In the genomic region with DNA sequence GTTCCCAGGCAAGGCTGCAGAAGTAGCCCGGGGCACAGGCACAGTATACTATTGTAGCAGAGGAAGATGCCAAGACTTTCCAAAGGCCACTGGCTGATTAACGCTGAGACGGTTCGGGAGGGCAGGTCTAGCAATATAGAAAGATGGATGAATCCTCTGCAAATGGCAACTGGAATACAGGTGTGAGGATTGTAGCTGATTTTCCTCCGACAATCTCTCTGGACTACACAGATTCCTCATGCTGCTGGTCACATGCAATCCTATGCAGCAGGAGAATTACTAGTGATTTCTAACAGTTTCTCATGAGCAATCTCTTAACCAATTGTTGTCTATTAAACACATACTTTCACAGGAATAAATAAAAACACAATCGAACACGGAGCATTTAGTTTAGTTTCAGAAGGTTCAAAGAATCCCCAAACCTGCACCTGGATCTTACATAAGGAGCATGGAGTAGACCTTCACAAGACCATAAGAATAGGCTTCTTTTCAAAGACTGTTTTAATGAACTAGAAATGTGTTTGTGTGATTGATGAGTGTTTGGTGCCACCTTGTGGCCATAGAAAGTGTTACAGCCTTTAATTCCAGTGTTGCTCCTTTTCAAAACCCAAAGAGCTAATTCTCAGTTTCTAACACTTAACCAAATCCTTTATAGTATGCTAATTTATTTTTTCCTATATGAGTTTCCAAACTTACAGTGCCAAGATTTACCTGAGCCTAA, we compare ENCODE assay signal across 8 mouse cellular contexts.
DNase-seq lines count a peak whose midpoint lies in the region; ATAC-seq lines count a peak whose summit lies in the region.

No protein-coding gene starts in this region.

- no peaks in the 10 kb centered on the region for H3K4me1 ChIP-seq in limb, embryonic 10.5 days

- H3K27me3 ChIP-seq in limb, embryonic 10.5 days (ENCODE audit: low read depth, poor library complexity, severe bottlenecking), result no peaks in the 10 kb centered on the region

- 69% methylated on average over 7 of the region's 7 CpGs for WGBS in limb, embryonic 10.5 days

- ATAC-seq in megakaryocyte, adult 5-6 weeks (ENCODE audit: poor library complexity, severe bottlenecking), result no peak

- no peaks in the 10 kb centered on the region for H3K9me3 ChIP-seq in limb, embryonic 10.5 days (replicated peaks)

- no peak overlapping the region for H3K4me3 ChIP-seq in limb, embryonic 10.5 days

- DNase-seq in ovary, postnatal 14 days (ENCODE audit: low spot score), result peak; percentile 27
- no peak for DNase-seq in ovary, postnatal 10 days (ENCODE audit: low spot score)
- peak; percentile 5 for DNase-seq in adrenal gland, postnatal 25 days
- peak; percentile 36 for DNase-seq in embryo, embryonic 11.5 days (ENCODE audit: low read depth, low spot score)
- peak; percentile 61 for DNase-seq in hindlimb bud, embryonic 11.5 days (ENCODE audit: extremely low spot score, low read depth, low spot score)
- peak; percentile 53 for DNase-seq in limb, embryonic 10.5 days (ENCODE audit: low spot score)
- peak; percentile 80 for DNase-seq in retina, embryonic 14.5 days (ENCODE audit: low spot score)

- no peak overlapping the region for H3K27ac ChIP-seq in limb, embryonic 10.5 days

- H3K36me3 ChIP-seq in limb, embryonic 10.5 days, result no peaks in the 10 kb centered on the region
